Mouse (Mus musculus): ENCODE measurements at regions not wholly inside any gene's neighbourhood (a gene's known extent, or its start where the extent isn't known, plus 50 kb on each side); places are given as distances from the start of the nearest gene placed in this dataset.

GRCm38 (mm10) chr1:91677062-91677461, 124.2 kb upstream of the Twist2 start:
- no peak for DNase-seq (ENCODE audit: low spot score in 2 of 2)

GRCm38 (mm10) chr1:91678789-91679188, 122.5 kb upstream of the Twist2 start:
- DNase-seq (ENCODE audit: low spot score in 2 of 2) = no peak

- peak in 1 of 2 experiments; percentile 5 for DNase-seq (ENCODE audit: low spot score in 2 of 2)
Observed at GRCm38 (mm10) chr1:91685031-91685430, 116.2 kb upstream of the Twist2 start.

GRCm38 (mm10) chr1:91685789-91686188, 115.5 kb upstream of the Twist2 start:
- no peak for DNase-seq (ENCODE audit: low spot score in 2 of 2)

GRCm38 (mm10) chr1:91691601-91692000, 109.7 kb upstream of the Twist2 start:
- peak in 1 of 2 experiments; percentile 4 for DNase-seq (ENCODE audit: low spot score in 2 of 2)

GRCm38 (mm10) chr1:91692709-91693460, 108.4 kb upstream of the Twist2 start:
- peak in 1 of 2 experiments; percentile 6 for DNase-seq (ENCODE audit: low spot score in 2 of 2)

GRCm38 (mm10) chr1:91697053-91697452, 104.2 kb upstream of the Twist2 start:
- peak in 1 of 2 experiments; percentile 7 for DNase-seq (ENCODE audit: low spot score in 2 of 2)

- no peak for DNase-seq (ENCODE audit: low spot score in 2 of 2)
Observed at GRCm38 (mm10) chr1:91701475-91701874, 99.8 kb upstream of the Twist2 start.

- DNase-seq (ENCODE audit: low spot score in 2 of 2) = no peak
Observed at GRCm38 (mm10) chr1:91702021-91702420, 99.2 kb upstream of the Twist2 start.

GRCm38 (mm10) chr1:91702737-91703136, 98.5 kb upstream of the Twist2 start:
- no peak for DNase-seq (ENCODE audit: low spot score in 2 of 2)

GRCm38 (mm10) chr1:91705451-91705850, 95.8 kb upstream of the Twist2 start:
- no peak for DNase-seq (ENCODE audit: low spot score in 2 of 2)

- DNase-seq (ENCODE audit: low spot score in 2 of 2) = no peak
Observed at GRCm38 (mm10) chr1:91708550-91709243, 92.6 kb upstream of the Twist2 start.

GRCm38 (mm10) chr1:91709244-91709600, 92.0 kb upstream of the Twist2 start:
- no peak for DNase-seq (ENCODE audit: low spot score in 2 of 2)

- no peak for DNase-seq (ENCODE audit: low spot score in 2 of 2)
Observed at GRCm38 (mm10) chr1:91713131-91713530, 88.1 kb upstream of the Twist2 start.

- DNase-seq (ENCODE audit: low spot score in 2 of 2) = no peak
Observed at GRCm38 (mm10) chr1:91714266-91714665, 87.0 kb upstream of the Twist2 start.

GRCm38 (mm10) chr1:91715341-91715740, 85.9 kb upstream of the Twist2 start:
- no peak for DNase-seq (ENCODE audit: low spot score in 2 of 2)

- DNase-seq (ENCODE audit: low spot score in 2 of 2) = no peak
Observed at GRCm38 (mm10) chr1:91715791-91716190, 85.5 kb upstream of the Twist2 start.

GRCm38 (mm10) chr1:91716836-91717235, 84.4 kb upstream of the Twist2 start:
- DNase-seq (ENCODE audit: low spot score in 2 of 2) = no peak

GRCm38 (mm10) chr1:91717961-91718360, 83.3 kb upstream of the Twist2 start:
- no peak for DNase-seq (ENCODE audit: low spot score in 2 of 2)

GRCm38 (mm10) chr1:91729246-91729645, 72.0 kb upstream of the Twist2 start:
- no peak for DNase-seq (ENCODE audit: low spot score in 2 of 2)

- no peak for DNase-seq (ENCODE audit: low spot score in 2 of 2)
Observed at GRCm38 (mm10) chr1:91730281-91730680, 71.0 kb upstream of the Twist2 start.

GRCm38 (mm10) chr1:91731703-91732102, 69.6 kb upstream of the Twist2 start:
- DNase-seq (ENCODE audit: low spot score in 2 of 2) = no peak

GRCm38 (mm10) chr1:91732461-91732861, 68.8 kb upstream of the Twist2 start:
- no peak for DNase-seq (ENCODE audit: low spot score in 2 of 2)

Measured in adrenal gland, adult 18-20 months (tissue).